Mouse (Mus musculus): ENCODE measurements at regions not wholly inside any gene's neighbourhood (a gene's known extent, or its start where the extent isn't known, plus 50 kb on each side); places are given as distances from the start of the nearest gene placed in this dataset.
A peak's percentile ranks its signal among the peaks of the same experiment; 100 is the strongest.

- no peak for DNase-seq (ENCODE audit: low spot score)
Observed at GRCm38 (mm10) chr2:33983112-33983748, 95.5 kb upstream of the Mvb12b start.

DNA sequence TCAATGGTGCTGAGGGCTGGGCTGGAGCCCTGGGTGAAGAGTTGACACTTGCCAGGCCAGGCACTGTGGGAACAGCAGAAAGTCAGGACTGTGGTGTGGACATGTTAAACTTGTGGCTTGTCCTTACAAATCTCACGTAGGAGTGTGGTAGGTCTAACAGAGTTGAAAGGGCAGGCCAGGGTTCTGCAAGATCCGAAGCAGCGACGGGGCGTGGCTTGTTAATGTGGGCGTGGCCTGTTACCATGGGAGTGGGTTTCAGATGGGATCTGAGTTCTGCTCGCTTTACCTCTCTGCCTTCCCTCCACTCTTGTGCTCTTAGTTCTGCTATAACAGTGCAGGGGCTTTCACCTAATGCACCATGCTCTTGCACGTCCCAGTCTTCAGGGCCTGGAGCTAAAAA lies 94.2 kb upstream of the Mvb12b start:
- peak; percentile 30 for DNase-seq (ENCODE audit: low spot score)

DNA sequence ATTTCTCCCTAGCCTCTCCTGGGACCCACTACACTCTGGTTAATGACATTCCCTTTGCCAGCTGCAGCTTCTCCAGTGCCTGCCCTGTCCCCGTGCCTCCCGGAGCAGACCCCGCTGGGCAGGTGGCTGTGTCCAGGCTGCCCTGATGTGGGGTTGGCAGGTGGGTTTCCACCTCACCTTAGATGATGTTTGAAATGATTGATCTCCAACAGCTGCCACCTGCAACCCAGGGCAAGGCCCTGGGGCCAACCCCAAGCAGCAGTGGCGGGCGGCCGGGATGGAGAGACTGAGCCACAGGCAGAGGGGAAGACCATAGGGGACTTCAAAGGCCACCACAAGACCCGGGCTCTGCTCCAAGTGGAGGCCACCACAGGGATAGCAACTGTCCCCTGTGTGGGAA lies 93.6 kb upstream of the Mvb12b start:
- no peak for DNase-seq (ENCODE audit: low spot score)

DNA sequence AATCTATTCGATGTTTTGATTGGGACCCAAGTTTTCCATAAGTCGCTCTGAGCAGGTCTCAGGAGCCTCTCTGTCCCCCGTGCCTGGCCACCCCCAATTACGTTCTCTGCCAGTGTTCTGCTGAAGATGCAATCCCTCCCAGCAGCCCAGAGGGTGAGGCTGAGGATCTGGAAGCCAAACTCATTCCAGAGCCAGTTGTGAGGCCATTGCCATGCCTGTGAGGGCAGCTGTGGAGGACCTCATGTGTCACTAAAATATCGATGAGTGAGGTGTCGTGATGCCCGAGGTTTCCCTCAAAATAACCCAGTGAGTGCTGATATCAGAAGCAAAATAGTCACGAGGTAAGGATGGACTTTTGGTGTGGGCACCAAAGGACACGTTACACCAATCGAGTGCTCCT lies 93.1 kb upstream of the Mvb12b start:
- DNase-seq (ENCODE audit: low spot score) = no peak

- no peak for DNase-seq (ENCODE audit: low spot score)
Observed at GRCm38 (mm10) chr2:33979276-33979675, 91.5 kb upstream of the Mvb12b start.

- DNase-seq (ENCODE audit: low spot score) = no peak
Observed at GRCm38 (mm10) chr2:33978550-33978949, 90.8 kb upstream of the Mvb12b start.

DNA sequence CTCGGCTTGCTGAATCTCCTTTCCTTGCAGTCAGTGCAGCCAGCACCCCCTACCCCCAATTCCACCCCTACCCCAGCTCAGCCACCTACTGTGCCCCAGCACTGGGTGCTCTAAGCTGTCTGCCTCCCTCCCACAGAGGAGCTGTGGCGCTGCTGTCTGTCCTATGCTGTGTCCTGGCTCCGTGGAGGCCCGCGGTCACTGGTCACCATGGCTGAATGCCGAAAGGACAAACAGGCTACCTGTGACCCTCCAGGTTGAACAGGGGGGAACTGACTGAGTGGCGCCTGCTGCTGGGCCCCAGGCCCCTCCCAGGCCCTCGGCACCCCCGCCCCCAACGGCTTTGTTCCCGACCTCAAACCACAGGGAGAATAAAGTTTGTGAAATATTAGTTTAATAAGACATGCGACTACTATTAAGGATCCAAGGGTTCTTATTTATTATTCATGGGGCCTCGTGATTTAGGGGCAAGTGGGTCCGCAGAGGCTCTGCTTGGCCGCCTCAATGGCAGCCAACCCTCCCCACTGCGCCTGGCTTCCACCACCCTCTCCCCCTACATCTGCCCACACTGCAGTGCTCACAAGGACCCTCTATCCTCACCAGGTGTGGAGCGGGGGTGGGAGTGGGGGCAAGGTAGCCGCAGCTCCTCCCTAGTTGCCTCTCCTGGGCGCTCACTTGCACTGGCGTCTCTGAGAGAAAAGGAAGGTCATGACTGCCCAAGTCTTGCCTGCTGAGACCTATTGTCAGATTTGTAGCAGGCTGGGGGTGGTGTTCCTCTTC lies 90.0 kb upstream of the Mvb12b start:
- no peak for DNase-seq (ENCODE audit: low spot score)

DNA sequence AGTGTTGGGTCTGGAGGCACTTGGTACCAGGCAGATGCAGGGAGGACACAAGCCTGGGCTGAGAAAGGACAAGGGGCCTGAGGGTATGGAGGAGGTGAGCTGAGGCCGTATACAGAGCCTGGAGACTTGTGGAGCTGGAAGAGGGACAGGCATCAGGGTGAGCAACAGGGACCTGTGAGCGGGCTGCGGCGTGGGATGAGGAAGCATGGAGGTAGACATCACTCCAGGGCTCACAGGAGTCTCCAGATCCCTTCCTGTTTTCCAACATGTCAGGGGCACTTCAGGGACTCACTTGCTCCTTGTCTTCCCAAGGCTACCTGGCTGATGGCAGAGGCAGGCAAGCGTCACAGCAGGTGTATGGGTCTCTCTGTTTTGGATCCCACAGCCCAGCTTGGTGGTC lies 89.4 kb upstream of the Mvb12b start:
- DNase-seq (ENCODE audit: low spot score) = no peak

DNA sequence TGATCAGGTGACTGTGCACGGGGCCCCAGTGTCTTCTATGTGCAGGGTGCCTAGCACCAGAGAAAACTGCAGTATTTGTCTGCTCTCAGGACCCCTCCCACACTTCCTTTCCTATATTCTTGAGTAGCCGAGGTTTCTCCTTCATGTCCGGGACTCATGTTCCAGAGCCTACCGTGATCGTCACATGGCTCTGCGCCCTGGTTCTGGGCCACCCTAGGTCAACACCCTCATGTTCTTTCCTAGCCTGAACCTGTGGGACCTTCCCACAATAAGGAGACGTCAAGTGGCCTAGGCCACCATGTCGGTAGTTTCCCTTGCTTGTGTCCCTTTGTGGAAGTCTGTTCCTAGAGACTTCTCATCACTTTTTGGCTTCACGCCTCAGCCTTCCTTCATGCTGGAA lies 88.4 kb upstream of the Mvb12b start:
- DNase-seq (ENCODE audit: low spot score) = no peak

DNA sequence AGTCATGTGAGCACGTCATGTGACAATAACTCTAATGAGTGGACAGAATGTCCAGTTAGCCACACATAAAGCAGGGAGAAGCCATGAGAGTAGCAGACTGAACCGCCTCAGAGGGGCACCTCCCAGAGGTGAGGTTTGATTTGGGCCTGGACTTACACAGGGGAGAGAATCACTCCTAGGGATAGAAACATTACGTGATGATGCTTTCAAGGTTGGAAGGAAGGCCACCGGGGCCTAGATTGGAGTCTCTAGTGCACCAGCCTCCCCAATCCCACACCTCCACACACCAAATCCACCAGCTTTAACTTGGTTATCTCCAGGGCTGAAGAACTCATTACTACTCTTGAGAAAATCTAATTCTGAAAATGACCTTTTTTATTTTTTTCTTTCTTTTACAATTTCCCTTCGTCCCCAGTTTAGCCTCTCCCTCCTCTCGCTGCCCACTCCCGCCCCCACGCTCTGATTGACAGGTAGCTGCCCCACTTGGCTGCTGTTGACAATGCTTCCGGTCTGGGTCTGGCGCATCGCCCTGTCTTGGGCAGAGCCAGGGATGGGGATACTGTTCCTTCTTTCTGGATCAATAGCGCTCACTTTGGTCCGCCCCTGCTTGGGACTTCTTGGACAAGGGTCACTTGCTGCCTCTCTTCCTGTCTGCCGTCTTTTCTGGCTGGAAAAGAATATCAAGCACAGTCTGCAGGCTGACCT lies 87.8 kb upstream of the Mvb12b start:
- DNase-seq (ENCODE audit: low spot score) = no peak

DNA sequence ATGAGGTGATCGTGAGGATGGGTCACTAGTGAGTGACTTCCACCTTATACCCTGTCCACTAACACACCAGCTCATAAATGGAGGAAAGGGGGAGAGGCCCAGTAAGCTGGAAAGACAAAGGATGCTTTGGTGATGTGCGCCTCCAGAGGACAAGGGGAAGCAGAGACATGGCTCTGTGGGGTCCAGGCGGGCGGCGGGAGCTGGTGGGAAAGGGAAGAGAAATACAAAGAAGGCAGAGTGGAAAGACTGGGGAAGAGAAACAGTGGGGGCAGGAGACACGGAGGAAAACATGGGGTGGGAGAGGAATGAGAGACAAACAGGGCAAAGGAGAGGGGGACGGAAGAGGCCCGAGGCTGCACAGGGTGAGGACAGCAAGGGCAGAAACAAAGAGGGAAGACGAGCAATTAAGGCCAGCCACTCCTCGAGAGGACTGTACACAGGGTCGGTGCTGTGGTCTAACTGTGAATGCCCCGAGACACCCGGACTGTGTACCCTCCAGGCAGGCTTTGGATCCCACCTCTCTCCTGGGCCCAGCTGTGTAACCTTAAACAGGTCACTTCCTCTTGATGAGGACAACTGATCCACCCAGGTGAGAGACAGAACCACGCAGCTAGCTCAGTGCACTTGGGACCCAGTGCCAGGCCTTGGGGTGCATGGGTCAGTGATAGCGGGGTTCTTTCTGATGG lies 87.1 kb upstream of the Mvb12b start:
- no peak for DNase-seq (ENCODE audit: low spot score)

GRCm38 (mm10) chr2:33974031-33974430 lies 86.3 kb upstream of the Mvb12b start:
- DNase-seq (ENCODE audit: low spot score) = no peak

DNA sequence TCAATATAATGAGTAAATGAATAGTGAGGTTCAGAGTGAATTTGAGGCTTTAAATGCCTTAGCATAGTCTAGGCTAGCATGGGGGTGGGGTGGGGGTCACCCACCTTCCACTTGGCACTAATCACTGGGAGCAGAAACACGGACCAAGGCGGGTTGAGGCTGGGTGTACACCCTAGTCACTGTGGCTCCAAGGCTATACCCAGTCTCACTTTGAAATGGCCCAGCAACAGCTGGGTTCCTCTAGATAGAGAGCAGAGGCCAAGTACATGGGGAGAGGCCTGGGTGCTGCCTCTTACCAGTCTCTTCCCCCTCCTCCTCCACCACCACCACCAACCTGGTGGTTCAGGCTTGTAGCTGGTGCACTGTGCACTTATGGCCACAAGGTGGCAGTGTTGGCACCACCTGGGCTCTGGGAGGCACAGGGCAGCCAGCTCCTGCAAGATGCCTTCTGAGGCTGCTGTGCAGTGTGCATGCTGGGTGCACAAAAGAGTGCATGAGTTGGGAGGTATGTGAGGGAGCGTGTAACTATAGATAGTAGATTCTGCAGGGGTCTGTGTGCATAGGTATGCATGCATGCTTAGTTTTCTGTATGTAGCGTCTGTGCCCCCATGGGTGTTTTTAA lies 85.6 kb upstream of the Mvb12b start:
- DNase-seq (ENCODE audit: low spot score) = peak; percentile 88

- no peak for DNase-seq (ENCODE audit: low spot score)
Observed at GRCm38 (mm10) chr2:33966984-33967421, 79.3 kb upstream of the Mvb12b start.

GRCm38 (mm10) chr2:33966389-33966983 lies 78.7 kb upstream of the Mvb12b start:
- peak; percentile 45 for DNase-seq (ENCODE audit: low spot score)

- DNase-seq (ENCODE audit: low spot score) = no peak
Observed at GRCm38 (mm10) chr2:33964096-33964495, 76.3 kb upstream of the Mvb12b start.

DNA sequence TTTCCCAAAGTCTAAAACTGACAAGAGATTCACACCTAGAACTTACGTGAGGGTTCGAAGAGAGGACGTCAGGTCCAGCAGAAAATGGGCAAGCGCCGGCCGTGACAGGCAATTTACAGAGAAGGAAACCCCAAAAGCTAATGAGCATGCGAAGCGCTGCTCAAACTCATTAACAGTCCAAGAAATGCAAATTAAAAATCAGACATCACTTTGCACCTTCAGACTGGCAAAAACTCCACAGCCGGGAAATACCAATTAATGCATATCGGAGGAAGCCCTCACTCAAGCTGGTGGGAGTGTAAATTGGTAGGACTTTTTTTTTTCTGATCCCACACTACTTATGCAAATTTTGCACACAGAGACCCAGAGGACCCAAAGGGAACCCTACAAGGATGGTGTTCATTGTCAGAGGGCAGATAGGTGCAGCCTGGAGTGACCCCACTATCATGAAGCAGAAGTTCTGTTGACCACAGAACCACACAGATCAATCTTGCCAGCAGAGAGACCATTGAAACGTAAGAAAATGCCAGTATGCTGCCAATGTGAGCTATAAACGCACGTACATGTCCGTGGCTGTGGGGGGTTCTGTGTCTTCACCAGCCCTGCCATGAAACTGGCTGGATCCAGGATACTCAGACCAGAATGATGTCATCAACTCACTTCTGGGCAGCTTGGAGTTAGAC lies 74.8 kb upstream of the Mvb12b start:
- DNase-seq (ENCODE audit: low spot score) = no peak

- DNase-seq (ENCODE audit: low spot score) = no peak
Observed at GRCm38 (mm10) chr2:33961566-33961965, 73.8 kb upstream of the Mvb12b start.

DNA sequence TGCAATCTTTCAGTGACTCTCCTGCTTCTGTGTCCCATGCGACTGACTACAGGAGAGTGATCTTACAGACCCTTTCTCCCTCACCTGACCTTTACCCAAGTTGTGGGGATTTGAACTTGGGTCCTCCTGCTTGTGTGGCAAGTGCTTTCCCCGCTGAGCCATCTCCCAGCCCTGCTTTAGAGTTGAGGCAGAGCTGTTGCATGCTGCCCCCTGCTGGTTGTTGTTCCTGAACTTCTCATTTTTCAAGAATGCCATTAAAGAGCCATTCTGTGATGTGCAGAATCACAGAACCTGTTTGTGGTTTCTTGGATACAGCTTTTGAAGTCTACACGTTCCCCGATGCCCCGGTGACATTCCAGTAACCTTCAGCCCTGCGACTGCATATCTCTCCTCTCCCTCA lies 70.0 kb upstream of the Mvb12b start:
- peak; percentile 74 for DNase-seq (ENCODE audit: low spot score)

GRCm38 (mm10) chr2:33944301-33944700 lies 56.6 kb upstream of the Mvb12b start:
- no peak for DNase-seq (ENCODE audit: low spot score)

- DNase-seq (ENCODE audit: low spot score) = no peak
Observed at GRCm38 (mm10) chr2:33942085-33942484, 54.3 kb upstream of the Mvb12b start.

All from embryo, embryonic 10.5 days (tissue).